Mouse (Mus musculus): ENCODE results near the gene Cyp2w1.
A peak's percentile ranks its signal among the peaks of the same experiment; 100 is the strongest.
"Not testable (repeated sequence)": the region's sequence is repeated elsewhere in the genome, so short reads cannot be mapped to it uniquely, and the experiment has no call there.

Gene Cyp2w1

GRCm38 (mm10) chr5:139332590-139333272 is 19.7 kb upstream of the Cyp2w1 start:
- DNase-seq (ENCODE audit: low spot score), result no peak

GRCm38 (mm10) chr5:139333301-139334013 is 19.0 kb upstream of the Cyp2w1 start:
- no peak for DNase-seq (ENCODE audit: low spot score)

GRCm38 (mm10) chr5:139334394-139334793 is 18.0 kb upstream of the Cyp2w1 start:
- DNase-seq (ENCODE audit: low spot score), result not testable (repeated sequence)

- no peak for DNase-seq (ENCODE audit: low spot score)
Observed at GRCm38 (mm10) chr5:139335634-139336033, 16.8 kb upstream of the Cyp2w1 start.

- no peak for DNase-seq (ENCODE audit: low spot score)
Observed at GRCm38 (mm10) chr5:139337826-139338370, 14.5 kb upstream of the Cyp2w1 start.

- no peak for DNase-seq (ENCODE audit: low spot score)
Observed at GRCm38 (mm10) chr5:139338403-139338802, 14.0 kb upstream of the Cyp2w1 start.

- no peak for DNase-seq (ENCODE audit: low spot score)
Observed at GRCm38 (mm10) chr5:139338891-139339290, 13.5 kb upstream of the Cyp2w1 start.

GRCm38 (mm10) chr5:139344021-139344686 is 8.3 kb upstream of the Cyp2w1 start:
- no peak for DNase-seq (ENCODE audit: low spot score)

- DNase-seq (ENCODE audit: low spot score), result peak; percentile 87
Observed at GRCm38 (mm10) chr5:139344687-139345363, 7.6 kb upstream of the Cyp2w1 start.

- no peak for DNase-seq (ENCODE audit: low spot score)
Observed at GRCm38 (mm10) chr5:139345364-139345714, 7.1 kb upstream of the Cyp2w1 start.

- no peak for DNase-seq (ENCODE audit: low spot score)
Observed at GRCm38 (mm10) chr5:139347225-139347624, 5.2 kb upstream of the Cyp2w1 start.

GRCm38 (mm10) chr5:139349713-139350112 is 2.7 kb upstream of the Cyp2w1 start:
- DNase-seq (ENCODE audit: low spot score), result no peak

GRCm38 (mm10) chr5:139351134-139351533 is 1.3 kb upstream of the Cyp2w1 start, which contains the start of gene Cox19:
Gene Cox19, minus strand, starts transcription at chr5:139351418.
- no peak for DNase-seq (ENCODE audit: low spot score)

- DNase-seq (ENCODE audit: low spot score), result no peak
Observed at GRCm38 (mm10) chr5:139351628-139352027, 789 bp upstream of the Cyp2w1 start.

- DNase-seq (ENCODE audit: low spot score), result no peak
Observed at GRCm38 (mm10) chr5:139353496-139353895, 1.1 kb downstream of the Cyp2w1 start.

GRCm38 (mm10) chr5:139353946-139354345 is 1.5 kb downstream of the Cyp2w1 start:
- no peak for DNase-seq (ENCODE audit: low spot score)

- DNase-seq (ENCODE audit: low spot score), result peak; percentile 65
Observed at GRCm38 (mm10) chr5:139355235-139355772, 2.9 kb downstream of the Cyp2w1 start.

- no peak for DNase-seq (ENCODE audit: low spot score)
Observed at GRCm38 (mm10) chr5:139358653-139359052, 6.2 kb downstream of the Cyp2w1 start.

- no peak for DNase-seq (ENCODE audit: low spot score)
Observed at GRCm38 (mm10) chr5:139359244-139359643, 6.8 kb downstream of the Cyp2w1 start.

GRCm38 (mm10) chr5:139363858-139364257 is 11.4 kb downstream of the Cyp2w1 start:
- DNase-seq (ENCODE audit: low spot score), result no peak

GRCm38 (mm10) chr5:139364260-139364910 is 12.0 kb downstream of the Cyp2w1 start:
- peak; percentile 95 for DNase-seq (ENCODE audit: low spot score)

Data from ovary, postnatal 10 days (tissue).